Mouse (Mus musculus): ENCODE measurements around the gene 1700017D01Rik.

GRCm38 (mm10) chr19:11053277-11053676, 77.4 kb downstream of the 1700017D01Rik start:
- no peak for TF ChIP-seq CHD2 (IDR thresholded peaks at IDR 0.05; ENCODE audit: low read depth, low read length)
- TF ChIP-seq HCFC1 (IDR thresholded peaks at IDR 0.05; ENCODE audit: borderline replicate concordance, insufficient read depth, low read length) = no peak
- no peak for TF ChIP-seq ZC3H11A (IDR thresholded peaks at IDR 0.05; ENCODE audit: borderline replicate concordance, low read depth, low read length)
- TF ChIP-seq MAFK (IDR thresholded peaks at IDR 0.05; ENCODE audit: insufficient read depth, low read depth, low read length) = no peak

All from ES-E14 (cell line).